Mouse (Mus musculus): ENCODE measurements around the gene Gpr82. TPM values are rescaled to one million over a fixed set of nuclear protein-coding genes. Genes with fewer than 3 reads are reported as not detected.

Gpr82 gene
- polyA plus RNA-seq (2015; fragmentation: Nextera tagmentation; extraction: Ambion mirVana): 0.19 and 0.48 TPM in 2 replicates

- Histone ChIP-seq H3K36me3 (no peaks in the 10 kb centered on the region), H3K9ac (no peak within 1 kb of the TSS), H3K4me1 (no peaks in the 10 kb centered on the region), H3K27me3 (replicated peaks) (no peaks in the 10 kb centered on the region), H3K4me2 (no peak within 1 kb of the TSS), H3K27ac (no peak within 1 kb of the TSS), H3K4me3 (replicated peaks) (no peak within 1 kb of the TSS), H3K9me3 (no peaks in the 10 kb centered on the region)
- 84% methylated on average over 5 of the region's 5 CpGs for WGBS
- no peak for ATAC-seq (ENCODE audit: insufficient read depth, low FRiP score, low read depth)
Measured at GRCm38 (mm10) chrX:13661063-13661462, at the start of gene Gpr82. Gene Gpr82 (plus strand): TSS chrX:13661363.

GRCm38 (mm10) chrX:13612115-13612514, 49.0 kb upstream of the Gpr82 start:
- no peak for ATAC-seq (ENCODE audit: insufficient read depth, low FRiP score, low read depth)
- Histone ChIP-seq H3K4me3 (replicated peaks) (no peak overlapping the region), H3K36me3 (no peaks in the 10 kb centered on the region), H3K27ac (no peak overlapping the region), H3K9ac (no peak overlapping the region), H3K27me3 (replicated peaks) (no peaks in the 10 kb centered on the region), H3K4me1 (no peaks in the 10 kb centered on the region), H3K4me2 (no peak overlapping the region), H3K9me3 (no peaks in the 10 kb centered on the region)
- 55% methylated on average over 2 of the region's 2 CpGs for WGBS

GRCm38 (mm10) chrX:13616726-13617125, 44.4 kb upstream of the Gpr82 start:
- Histone ChIP-seq H3K4me3 (replicated peaks) (no peak overlapping the region), H3K4me1 (no peaks in the 10 kb centered on the region), H3K9me3 (no peaks in the 10 kb centered on the region), H3K4me2 (no peak overlapping the region), H3K9ac (no peak overlapping the region), H3K27me3 (replicated peaks) (no peaks in the 10 kb centered on the region), H3K36me3 (no peaks in the 10 kb centered on the region), H3K27ac (no peak overlapping the region)
- ATAC-seq (ENCODE audit: insufficient read depth, low FRiP score, low read depth): no peak
- 31% methylated on average over 1 of the region's 1 CpGs for WGBS

GRCm38 (mm10) chrX:13617294-13617693, 43.9 kb upstream of the Gpr82 start:
- H3K27me3 ChIP-seq (replicated peaks): no peaks in the 10 kb centered on the region
- ATAC-seq (ENCODE audit: insufficient read depth, low FRiP score, low read depth): no peak
- H3K9ac ChIP-seq: no peak overlapping the region
- H3K4me1 ChIP-seq: no peaks in the 10 kb centered on the region
- H3K36me3 ChIP-seq: no peaks in the 10 kb centered on the region
- H3K27ac ChIP-seq: no peak overlapping the region
- H3K4me2 ChIP-seq: no peak overlapping the region
- 90% methylated on average over 1 of the region's 1 CpGs for WGBS
- H3K9me3 ChIP-seq: no peaks in the 10 kb centered on the region
- no peak overlapping the region for H3K4me3 ChIP-seq (replicated peaks)

- WGBS: 75% methylated on average over 4 of the region's 4 CpGs
Measured at GRCm38 (mm10) chrX:13618476-13618875, 42.7 kb upstream of the Gpr82 start.

GRCm38 (mm10) chrX:13621473-13621872, 39.7 kb upstream of the Gpr82 start:
- Histone ChIP-seq H3K9ac (no peak overlapping the region), H3K4me2 (no peak overlapping the region), H3K27me3 (replicated peaks) (no peaks in the 10 kb centered on the region), H3K4me1 (no peaks in the 10 kb centered on the region), H3K9me3 (no peaks in the 10 kb centered on the region), H3K27ac (no peak overlapping the region), H3K4me3 (replicated peaks) (no peak overlapping the region), H3K36me3 (no peaks in the 10 kb centered on the region)
- no peak for ATAC-seq (ENCODE audit: insufficient read depth, low FRiP score, low read depth)
- WGBS: 71% methylated on average over 4 of the region's 4 CpGs

More at GRCm38 (mm10) chrX:13618476-13618875, 42.7 kb upstream of the Gpr82 start:
- no peaks in the 10 kb centered on the region for H3K4me1 ChIP-seq
- no peak overlapping the region for H3K4me3 ChIP-seq (replicated peaks)
- no peak overlapping the region for H3K4me2 ChIP-seq
- no peaks in the 10 kb centered on the region for H3K36me3 ChIP-seq
- no peak overlapping the region for H3K9ac ChIP-seq
- no peaks in the 10 kb centered on the region for H3K27me3 ChIP-seq (replicated peaks)
- no peaks in the 10 kb centered on the region for H3K9me3 ChIP-seq
- no peak for ATAC-seq (ENCODE audit: insufficient read depth, low FRiP score, low read depth)
- no peak overlapping the region for H3K27ac ChIP-seq

- Histone ChIP-seq H3K27me3 (replicated peaks) (no peaks in the 10 kb centered on the region), H3K4me3 (replicated peaks) (no peak overlapping the region)
- no peak for ATAC-seq (ENCODE audit: insufficient read depth, low FRiP score, low read depth)
Measured at GRCm38 (mm10) chrX:13622654-13623053, 38.5 kb upstream of the Gpr82 start.

GRCm38 (mm10) chrX:13631599-13632283, 29.4 kb upstream of the Gpr82 start, which contains the start of gene Gpr34:
Gene Gpr34 (plus strand): TSS chrX:13632089.
- no peaks in the 10 kb centered on the region for H3K4me1 ChIP-seq
- H3K4me2 ChIP-seq: no peak within 1 kb of the TSS
- H3K27ac ChIP-seq: no peak within 1 kb of the TSS
- no peaks in the 10 kb centered on the region for H3K9me3 ChIP-seq
- H3K27me3 ChIP-seq (replicated peaks): no peaks in the 10 kb centered on the region
- H3K36me3 ChIP-seq: no peaks in the 10 kb centered on the region
- ATAC-seq (ENCODE audit: insufficient read depth, low FRiP score, low read depth): no peak
- no peak within 1 kb of the TSS for H3K9ac ChIP-seq
- WGBS: 65% methylated on average over 5 of the region's 5 CpGs
- no peak within 1 kb of the TSS for H3K4me3 ChIP-seq (replicated peaks)

More at GRCm38 (mm10) chrX:13622654-13623053, 38.5 kb upstream of the Gpr82 start:
- Histone ChIP-seq H3K36me3 (no peaks in the 10 kb centered on the region), H3K9ac (no peak overlapping the region), H3K9me3 (no peaks in the 10 kb centered on the region), H3K4me1 (no peaks in the 10 kb centered on the region), H3K4me2 (no peak overlapping the region), H3K27ac (no peak overlapping the region)
- 79% methylated on average over 5 of the region's 5 CpGs for WGBS

GRCm38 (mm10) chrX:13636398-13636797, 24.8 kb upstream of the Gpr82 start:
- no peaks in the 10 kb centered on the region for H3K9me3 ChIP-seq
- H3K36me3 ChIP-seq: no peaks in the 10 kb centered on the region
- no peak overlapping the region for H3K27ac ChIP-seq
- 82% methylated on average over 1 of the region's 1 CpGs for WGBS
- no peak overlapping the region for H3K4me2 ChIP-seq
- no peak overlapping the region for H3K9ac ChIP-seq
- no peak overlapping the region for H3K4me3 ChIP-seq (replicated peaks)
- no peaks in the 10 kb centered on the region for H3K4me1 ChIP-seq
- ATAC-seq (ENCODE audit: insufficient read depth, low FRiP score, low read depth): no peak
- no peaks in the 10 kb centered on the region for H3K27me3 ChIP-seq (replicated peaks)

GRCm38 (mm10) chrX:13638894-13639293, 22.3 kb upstream of the Gpr82 start:
- Histone ChIP-seq H3K4me1 (no peaks in the 10 kb centered on the region), H3K4me3 (replicated peaks) (no peak overlapping the region), H3K4me2 (no peak overlapping the region), H3K9me3 (no peaks in the 10 kb centered on the region), H3K27me3 (replicated peaks) (no peaks in the 10 kb centered on the region), H3K36me3 (no peaks in the 10 kb centered on the region), H3K9ac (no peak overlapping the region), H3K27ac (no peak overlapping the region)
- ATAC-seq (ENCODE audit: insufficient read depth, low FRiP score, low read depth): no peak
- 46% methylated on average over 2 of the region's 2 CpGs for WGBS

- Histone ChIP-seq H3K27ac (no peak overlapping the region), H3K9ac (no peak overlapping the region), H3K4me2 (no peak overlapping the region), H3K4me1 (no peaks in the 10 kb centered on the region), H3K9me3 (no peaks in the 10 kb centered on the region), H3K27me3 (replicated peaks) (no peaks in the 10 kb centered on the region), H3K36me3 (no peaks in the 10 kb centered on the region), H3K4me3 (replicated peaks) (no peak overlapping the region)
- ATAC-seq (ENCODE audit: insufficient read depth, low FRiP score, low read depth): no peak
- WGBS: 83% methylated on average over 2 of the region's 2 CpGs
Measured at GRCm38 (mm10) chrX:13651889-13652288, 9.3 kb upstream of the Gpr82 start.

- H3K36me3 ChIP-seq: no peaks in the 10 kb centered on the region
- 91% methylated on average over 1 of the region's 1 CpGs for WGBS
- H3K4me1 ChIP-seq: no peaks in the 10 kb centered on the region
- no peak overlapping the region for H3K4me2 ChIP-seq
- H3K27ac ChIP-seq: no peak overlapping the region
- H3K27me3 ChIP-seq (replicated peaks): no peaks in the 10 kb centered on the region
- no peaks in the 10 kb centered on the region for H3K9me3 ChIP-seq
- H3K9ac ChIP-seq: no peak overlapping the region
- no peak overlapping the region for H3K4me3 ChIP-seq (replicated peaks)
- no peak for ATAC-seq (ENCODE audit: insufficient read depth, low FRiP score, low read depth)
Measured at GRCm38 (mm10) chrX:13652291-13652690, 8.9 kb upstream of the Gpr82 start.

GRCm38 (mm10) chrX:13655005-13655421, 6.2 kb upstream of the Gpr82 start:
- no peak overlapping the region for H3K27ac ChIP-seq
- 86% methylated on average over 3 of the region's 3 CpGs for WGBS
- ATAC-seq (ENCODE audit: insufficient read depth, low FRiP score, low read depth): no peak
- no peak overlapping the region for H3K4me2 ChIP-seq
- no peaks in the 10 kb centered on the region for H3K27me3 ChIP-seq (replicated peaks)
- no peak overlapping the region for H3K9ac ChIP-seq
- no peaks in the 10 kb centered on the region for H3K9me3 ChIP-seq
- no peak overlapping the region for H3K4me3 ChIP-seq (replicated peaks)
- no peaks in the 10 kb centered on the region for H3K4me1 ChIP-seq
- H3K36me3 ChIP-seq: no peaks in the 10 kb centered on the region
